Mouse (Mus musculus) brain, embryonic 14.5 days (tissue): ENCODE data around the gene Ms4a7.

Experiments
- CTCF ChIP-seq: fragments of 200-500 bp; IDR thresholded peaks from 2 replicates; pipeline ENCODE4 v1.5.1; 2012; ENCODE audit warnings: inconsistent platforms, mild to moderate bottlenecking, moderate library complexity, borderline replicate concordance; ENCODE audit not compliant: insufficient read depth, insufficient read length; ENCODE audit errors: extremely low read depth
- POLR2A ChIP-seq: fragments of 200-500 bp; IDR thresholded peaks from 2 replicates; pipeline ENCODE4 v1.6.1; 2012; ENCODE audit warnings: mild to moderate bottlenecking, inconsistent platforms, borderline replicate concordance; ENCODE audit not compliant: poor library complexity, insufficient read depth, insufficient read length, severe bottlenecking; ENCODE audit errors: extremely low read depth

GRCm38 (mm10) chr19:11314354-11314753, 21.6 kb downstream of the Ms4a7 start, which contains the start of gene Ms4a14:
- no peak for TF ChIP-seq CTCF
- TF ChIP-seq POLR2A: no peak
